Mouse (Mus musculus) neutrophil, adult 5-6 weeks (primary cell): Measurements from ENCODE around the gene Foxf2. TPM values are rescaled to one million over a fixed set of nuclear protein-coding genes. Genes with fewer than 3 reads are reported as not detected.

ENCODE experiments used
- ATAC-seq: fragments of 151-379, 151-347 bp; 2 replicates; pipeline ENCODE4 v1.8.0; 2017; ENCODE audit warnings: mild to moderate bottlenecking, moderate TSS enrichment; ENCODE audit not compliant: insufficient number of reproducible peaks, poor library complexity, low FRiP score, severe bottlenecking; ENCODE audit errors: extremely low read depth
- total RNA-seq: library from RNA; stranded (forward); fragments of 200-1000 nt; gene quantifications from 2 replicates; pipeline ENCODE4 v1.2.3, GENCODE M21; 2017

Foxf2 gene
- total RNA-seq, 1 experiment from 2014 or later, result not detected

- ATAC-seq, result no peak
Observed at GRCm38 (mm10) chr13:31661211-31661610, 35.6 kb downstream of the Foxf2 start.

- no peak for ATAC-seq
Observed at GRCm38 (mm10) chr13:31665376-31665775, 39.8 kb downstream of the Foxf2 start.

- ATAC-seq, result no peak
Observed at GRCm38 (mm10) chr13:31667919-31668524, 42.4 kb downstream of the Foxf2 start.

GRCm38 (mm10) chr13:31672093-31672492 lies 46.5 kb downstream of the Foxf2 start:
- no peak for ATAC-seq

Other genes starting within 250 kb of the Foxf2 start
- gene Foxq1, start 69.7 kb upstream of the Foxf2 start, total RNA-seq, result 0.93 and 0.98 TPM in 2 replicates
- 0.25 and 0.47 TPM in 2 replicates for gene A530084C06Rik, start 66.5 kb upstream of the Foxf2 start, total RNA-seq
- not detected in 2 replicates for gene Foxc1, start 180.8 kb downstream of the Foxf2 start, total RNA-seq